Mouse (Mus musculus): ENCODE measurements at regions not wholly inside any gene's neighbourhood (a gene's known extent, or its start where the extent isn't known, plus 50 kb on each side); places are given as distances from the start of the nearest gene placed in this dataset.

GRCm38 (mm10) chr11:56442381-56442780 is 401.6 kb upstream of the Nmur2 start:
- 75% methylated on average over 3 of the region's 3 CpGs for WGBS
- H3K4me1 ChIP-seq (replicated peaks) = no peaks in the 10 kb centered on the region
- ATAC-seq = no peak
- H3K27me3 ChIP-seq (replicated peaks) = no peaks in the 10 kb centered on the region
- H3K4me2 ChIP-seq (replicated peaks) = no peak overlapping the region
- H3K9ac ChIP-seq = no peak overlapping the region
- no peak overlapping the region for H3K4me3 ChIP-seq (replicated peaks)
- H3K27ac ChIP-seq = no peak overlapping the region
- H3K9me3 ChIP-seq = no peaks in the 10 kb centered on the region
- H3K36me3 ChIP-seq = no peaks in the 10 kb centered on the region

DNA sequence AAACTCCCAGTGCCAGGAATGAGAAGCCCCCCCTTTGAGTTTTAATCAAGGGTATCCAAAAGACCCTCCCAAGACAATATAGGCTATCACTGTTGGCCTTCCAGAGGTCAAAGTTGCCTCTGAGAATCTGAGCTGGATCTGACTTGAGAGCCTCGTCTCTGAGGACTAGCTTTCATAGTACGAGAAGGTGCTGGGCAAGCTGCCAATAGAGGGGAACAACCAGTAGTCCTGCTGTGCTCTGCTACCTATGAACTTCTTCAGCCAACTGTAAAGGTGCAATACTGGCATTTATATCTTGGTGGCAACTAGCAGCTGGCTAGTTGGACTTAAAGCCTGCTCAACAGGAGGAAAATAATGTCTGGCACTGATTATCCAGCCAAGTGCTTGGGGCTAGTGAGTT is 400.3 kb upstream of the Nmur2 start:
- Histone ChIP-seq H3K4me3 (replicated peaks) (no peak overlapping the region), H3K27ac (no peak overlapping the region), H3K9ac (no peak overlapping the region), H3K36me3 (no peaks in the 10 kb centered on the region), H3K27me3 (replicated peaks) (no peaks in the 10 kb centered on the region), H3K4me2 (replicated peaks) (no peak overlapping the region), H3K9me3 (no peaks in the 10 kb centered on the region), H3K4me1 (replicated peaks) (no peaks in the 10 kb centered on the region)
- ATAC-seq = no peak
- 31% methylated on average over 2 of the region's 2 CpGs for WGBS

DNA sequence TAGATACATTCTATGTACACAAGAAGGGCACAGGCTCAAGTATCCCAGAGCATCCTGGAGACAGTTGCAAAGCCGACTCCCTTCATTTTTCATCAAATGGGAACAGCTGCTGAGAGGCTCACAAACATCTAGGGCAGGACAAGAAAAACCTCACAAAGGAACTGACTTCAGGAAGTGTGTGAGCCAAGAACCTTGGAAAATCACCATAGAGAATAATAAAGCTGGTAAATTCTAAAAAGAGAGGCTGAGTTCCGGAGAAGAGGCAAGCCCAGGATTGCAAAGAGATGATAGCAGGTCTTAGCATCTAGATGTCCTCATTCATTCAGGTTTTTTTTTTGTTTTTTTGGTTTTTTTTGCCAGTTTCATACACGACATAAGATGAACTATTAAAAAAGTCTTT is 390.3 kb upstream of the Nmur2 start:
- WGBS = 65% methylated on average over 3 of the region's 3 CpGs
- ATAC-seq = no peak
- no peak overlapping the region for H3K4me3 ChIP-seq (replicated peaks)
- no peaks in the 10 kb centered on the region for H3K36me3 ChIP-seq
- no peaks in the 10 kb centered on the region for H3K4me1 ChIP-seq (replicated peaks)
- H3K9me3 ChIP-seq = no peaks in the 10 kb centered on the region
- no peaks in the 10 kb centered on the region for H3K27me3 ChIP-seq (replicated peaks)
- no peak overlapping the region for H3K27ac ChIP-seq
- no peak overlapping the region for H3K9ac ChIP-seq
- H3K4me2 ChIP-seq (replicated peaks) = no peak overlapping the region

GRCm38 (mm10) chr11:56384761-56385160 is 344.0 kb upstream of the Nmur2 start:
- Histone ChIP-seq H3K4me3 (replicated peaks) (no peak overlapping the region), H3K36me3 (no peaks in the 10 kb centered on the region), H3K4me1 (replicated peaks) (no peaks in the 10 kb centered on the region), H3K9ac (no peak overlapping the region), H3K27ac (no peak overlapping the region), H3K27me3 (replicated peaks) (no peaks in the 10 kb centered on the region), H3K4me2 (replicated peaks) (no peak overlapping the region), H3K9me3 (no peaks in the 10 kb centered on the region)
- WGBS = 63% methylated on average over 1 of the region's 1 CpGs
- no peak for ATAC-seq

GRCm38 (mm10) chr11:56377535-56377934 is 336.7 kb upstream of the Nmur2 start:
- no peak for ATAC-seq

DNA sequence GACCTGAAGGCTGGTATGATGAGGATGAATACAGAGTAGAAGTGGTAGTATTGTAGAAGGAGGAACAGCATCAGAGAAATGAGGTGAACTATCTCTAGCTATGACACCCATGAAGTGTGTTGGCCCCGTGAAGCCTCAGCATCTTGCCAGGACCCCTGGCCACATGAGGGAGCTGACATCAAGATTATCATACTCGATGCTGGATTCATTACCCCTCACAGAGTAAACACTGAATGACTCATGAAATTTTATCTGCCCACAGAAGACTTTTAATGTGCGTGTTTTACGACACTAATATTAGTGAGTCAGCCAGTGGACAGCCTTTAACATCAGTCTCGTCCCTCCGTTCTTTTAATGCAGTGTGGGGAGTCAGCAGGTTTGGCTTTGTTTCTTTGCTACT is 333.5 kb upstream of the Nmur2 start:
- no peak overlapping the region for H3K27ac ChIP-seq
- no peak for ATAC-seq

More at GRCm38 (mm10) chr11:56377535-56377934, 336.7 kb upstream of the Nmur2 start:
- no peak overlapping the region for H3K4me3 ChIP-seq (replicated peaks)
- no peak overlapping the region for H3K9ac ChIP-seq
- H3K27ac ChIP-seq = no peak overlapping the region
- H3K27me3 ChIP-seq (replicated peaks) = no peaks in the 10 kb centered on the region
- no peaks in the 10 kb centered on the region for H3K9me3 ChIP-seq
- no peak overlapping the region for H3K4me2 ChIP-seq (replicated peaks)
- H3K4me1 ChIP-seq (replicated peaks) = no peaks in the 10 kb centered on the region
- H3K36me3 ChIP-seq = no peaks in the 10 kb centered on the region
- WGBS = 79% methylated on average over 5 of the region's 5 CpGs

GRCm38 (mm10) chr11:56373624-56374023 is 332.8 kb upstream of the Nmur2 start:
- no peaks in the 10 kb centered on the region for H3K4me1 ChIP-seq (replicated peaks)
- H3K4me2 ChIP-seq (replicated peaks) = no peak overlapping the region
- no peak for ATAC-seq
- H3K27ac ChIP-seq = no peak overlapping the region
- no peaks in the 10 kb centered on the region for H3K9me3 ChIP-seq
- H3K4me3 ChIP-seq (replicated peaks) = no peak overlapping the region
- WGBS = 76% methylated on average over 4 of the region's 4 CpGs
- no peaks in the 10 kb centered on the region for H3K27me3 ChIP-seq (replicated peaks)
- no peaks in the 10 kb centered on the region for H3K36me3 ChIP-seq
- H3K9ac ChIP-seq = no peak overlapping the region

More for the DNA sequence above, 333.5 kb upstream of the Nmur2 start:
- H3K9ac ChIP-seq = no peak overlapping the region
- no peak overlapping the region for H3K4me3 ChIP-seq (replicated peaks)
- H3K4me2 ChIP-seq (replicated peaks) = no peak overlapping the region
- no peaks in the 10 kb centered on the region for H3K36me3 ChIP-seq
- no peaks in the 10 kb centered on the region for H3K9me3 ChIP-seq
- WGBS = 43% methylated on average over 6 of the region's 6 CpGs
- H3K4me1 ChIP-seq (replicated peaks) = no peaks in the 10 kb centered on the region
- no peaks in the 10 kb centered on the region for H3K27me3 ChIP-seq (replicated peaks)

DNA sequence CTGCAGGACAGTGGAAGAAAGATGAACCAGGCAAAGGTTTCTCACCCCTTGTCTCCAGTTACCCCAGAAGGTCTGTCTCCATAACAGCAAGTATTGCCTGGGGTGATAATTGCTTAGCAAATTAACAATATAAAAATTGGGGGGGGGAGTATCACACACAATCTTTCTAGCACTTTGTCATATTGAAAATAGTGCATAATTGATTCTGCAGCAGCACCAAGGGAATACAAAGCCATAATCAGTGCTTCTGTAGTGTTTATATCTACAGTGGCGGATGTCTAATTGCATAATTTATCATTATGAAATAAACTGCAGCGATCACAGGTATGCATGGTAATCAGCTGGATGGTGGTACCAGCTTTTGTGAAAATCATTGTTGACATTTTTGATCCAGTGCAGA is 316.9 kb upstream of the Nmur2 start:
- 60% methylated on average over 2 of the region's 2 CpGs for WGBS
- Histone ChIP-seq H3K4me2 (replicated peaks) (no peak overlapping the region), H3K4me3 (replicated peaks) (no peak overlapping the region), H3K27me3 (replicated peaks) (no peaks in the 10 kb centered on the region), H3K9ac (no peak overlapping the region), H3K9me3 (no peaks in the 10 kb centered on the region), H3K27ac (no peak overlapping the region), H3K4me1 (replicated peaks) (no peaks in the 10 kb centered on the region), H3K36me3 (no peaks in the 10 kb centered on the region)
- no peak for ATAC-seq

DNA sequence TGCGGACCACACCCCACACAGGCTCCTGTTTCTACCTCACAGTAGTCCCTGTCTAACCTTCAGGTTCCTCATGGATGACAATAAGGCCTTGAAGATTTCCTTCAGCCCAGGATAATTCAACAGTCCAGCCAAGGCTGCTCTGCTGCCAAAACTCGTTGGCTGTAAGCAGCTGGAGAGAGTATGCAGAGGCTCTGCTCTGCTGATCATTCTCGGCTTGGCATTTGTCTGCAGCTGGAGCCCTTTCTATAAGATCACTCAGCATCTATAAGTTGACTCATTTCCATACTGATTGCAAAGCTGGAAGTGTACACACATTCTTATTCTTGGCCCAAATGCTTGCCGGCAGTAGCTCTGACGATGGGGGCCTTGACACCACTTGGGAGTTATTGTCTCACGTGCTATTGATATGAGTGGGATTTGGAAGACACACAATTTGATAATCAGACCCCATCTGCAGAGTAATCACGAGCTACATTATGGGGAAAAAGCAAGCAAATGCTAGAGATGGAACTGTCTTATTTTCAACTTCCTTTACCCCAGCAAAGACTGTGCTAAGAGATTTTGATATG is 311.1 kb upstream of the Nmur2 start:
- Histone ChIP-seq H3K36me3 (no peaks in the 10 kb centered on the region), H3K4me2 (replicated peaks) (no peak overlapping the region), H3K9ac (no peak overlapping the region), H3K4me3 (replicated peaks) (no peak overlapping the region), H3K9me3 (no peaks in the 10 kb centered on the region), H3K27me3 (replicated peaks) (no peaks in the 10 kb centered on the region), H3K27ac (no peak overlapping the region), H3K4me1 (replicated peaks) (no peaks in the 10 kb centered on the region)
- ATAC-seq = no peak
- WGBS = 62% methylated on average over 7 of the region's 7 CpGs

DNA sequence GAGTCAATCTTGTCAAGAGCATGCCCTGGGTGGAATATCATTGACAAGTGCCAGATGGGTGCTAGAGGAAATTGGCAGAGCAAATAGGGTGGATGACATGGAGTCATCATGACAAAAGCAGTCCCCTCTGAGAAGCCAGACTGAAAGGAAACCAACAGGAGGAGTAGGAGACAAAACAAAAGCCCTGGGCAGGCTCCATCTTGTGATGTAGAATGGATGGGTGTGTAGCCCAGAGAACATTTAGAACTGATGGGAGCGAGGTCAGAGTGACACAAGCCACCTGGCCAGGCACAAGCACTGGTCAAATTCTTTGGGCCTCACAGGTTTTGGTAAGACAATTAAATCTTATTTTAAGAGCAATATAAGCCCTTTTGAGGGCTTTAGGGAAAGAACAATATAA is 310.4 kb upstream of the Nmur2 start:
- no peak overlapping the region for H3K9ac ChIP-seq
- ATAC-seq = no peak
- H3K27me3 ChIP-seq (replicated peaks) = no peaks in the 10 kb centered on the region
- no peaks in the 10 kb centered on the region for H3K9me3 ChIP-seq
- no peak overlapping the region for H3K4me2 ChIP-seq (replicated peaks)
- H3K4me3 ChIP-seq (replicated peaks) = no peak overlapping the region
- no peak overlapping the region for H3K27ac ChIP-seq
- WGBS = 77% methylated on average over 1 of the region's 1 CpGs
- H3K36me3 ChIP-seq = no peaks in the 10 kb centered on the region
- no peaks in the 10 kb centered on the region for H3K4me1 ChIP-seq (replicated peaks)

GRCm38 (mm10) chr11:56349766-56350165 is 309.0 kb upstream of the Nmur2 start:
- no peaks in the 10 kb centered on the region for H3K27me3 ChIP-seq (replicated peaks)
- no peaks in the 10 kb centered on the region for H3K36me3 ChIP-seq
- H3K4me2 ChIP-seq (replicated peaks) = no peak overlapping the region
- no peaks in the 10 kb centered on the region for H3K4me1 ChIP-seq (replicated peaks)
- ATAC-seq = no peak
- H3K4me3 ChIP-seq (replicated peaks) = no peak overlapping the region
- no peaks in the 10 kb centered on the region for H3K9me3 ChIP-seq
- no peak overlapping the region for H3K9ac ChIP-seq
- 75% methylated on average over 3 of the region's 3 CpGs for WGBS
- no peak overlapping the region for H3K27ac ChIP-seq

- H3K4me3 ChIP-seq (replicated peaks) = no peak overlapping the region
- no peaks in the 10 kb centered on the region for H3K9me3 ChIP-seq
- no peaks in the 10 kb centered on the region for H3K27me3 ChIP-seq (replicated peaks)
- ATAC-seq = no peak
- WGBS = 91% methylated on average over 5 of the region's 5 CpGs
- no peak overlapping the region for H3K9ac ChIP-seq
- no peaks in the 10 kb centered on the region for H3K4me1 ChIP-seq (replicated peaks)
- no peak overlapping the region for H3K4me2 ChIP-seq (replicated peaks)
- no peaks in the 10 kb centered on the region for H3K36me3 ChIP-seq
- no peak overlapping the region for H3K27ac ChIP-seq
These were observed 307.6 kb upstream of the Nmur2 start for GRCm38 (mm10) chr11:56348408-56348807.

DNA sequence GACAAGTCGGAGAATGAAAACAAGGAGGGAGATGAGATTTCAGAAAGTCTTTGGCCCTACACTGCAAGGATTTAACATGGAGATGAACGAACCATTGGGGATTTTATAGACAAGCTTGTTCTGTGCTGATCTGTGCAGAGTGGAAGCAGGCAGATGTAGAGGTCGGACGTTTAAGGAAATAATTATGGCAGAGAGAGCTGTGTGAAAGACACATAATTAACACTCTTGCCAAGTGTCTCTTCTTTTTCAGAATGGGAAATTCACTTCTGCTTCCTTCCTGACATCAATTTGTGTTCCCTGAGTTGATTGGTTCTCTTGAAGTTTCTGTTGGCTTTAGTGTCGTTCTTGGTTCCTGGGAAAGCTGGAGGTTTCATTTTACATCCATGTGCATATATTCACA is 302.3 kb upstream of the Nmur2 start:
- no peak for ATAC-seq
- Histone ChIP-seq H3K4me2 (replicated peaks) (no peak overlapping the region), H3K27me3 (replicated peaks) (no peaks in the 10 kb centered on the region), H3K9me3 (no peaks in the 10 kb centered on the region), H3K4me3 (replicated peaks) (no peak overlapping the region), H3K4me1 (replicated peaks) (no peaks in the 10 kb centered on the region), H3K27ac (no peak overlapping the region), H3K36me3 (no peaks in the 10 kb centered on the region), H3K9ac (no peak overlapping the region)
- 73% methylated on average over 5 of the region's 5 CpGs for WGBS
